Mouse (Mus musculus): ENCODE measurements at regions not wholly inside any gene's neighbourhood (a gene's known extent, or its start where the extent isn't known, plus 50 kb on each side); places are given as distances from the start of the nearest gene placed in this dataset.

- H3K9me3 ChIP-seq, result no peaks in the 10 kb centered on the region
- no peaks in the 10 kb centered on the region for H3K36me3 ChIP-seq (replicated peaks)
These were observed 56.1 kb upstream of the Ces5a start for GRCm38 (mm10) chr8:93591608-93592301.

DNA sequence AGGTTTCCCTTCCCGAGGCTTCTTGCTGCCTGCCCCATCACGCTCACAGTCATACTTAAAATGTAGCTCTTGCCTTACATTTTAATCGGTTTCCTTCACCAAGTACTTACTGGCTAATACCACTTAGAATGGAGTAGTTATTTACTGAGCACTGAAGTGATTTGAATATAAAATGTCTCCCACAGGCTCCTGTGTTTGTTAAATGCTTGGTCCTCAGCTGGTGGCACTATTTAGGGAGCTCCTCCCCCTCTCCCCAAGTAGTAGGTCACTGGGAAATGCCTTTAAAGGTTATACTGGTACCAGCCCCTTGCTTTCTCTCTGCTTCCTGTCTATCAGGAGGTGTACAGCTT is 56.6 kb upstream of the Ces5a start:
- H3K27me3 ChIP-seq (replicated peaks; ENCODE audit: low read depth, poor library complexity, severe bottlenecking), result no peaks in the 10 kb centered on the region

More at GRCm38 (mm10) chr8:93591608-93592301, 56.1 kb upstream of the Ces5a start:
- whole genome bisulfite sequencing, result 34% methylated on average over 9 of the region's 9 CpGs
- Histone ChIP-seq H3K27ac (replicated peaks) (peak overlapping the region; percentile 24; the same call in 1 of the 2 replicates), H3K27me3 (replicated peaks; ENCODE audit: low read depth, poor library complexity, severe bottlenecking) (no peaks in the 10 kb centered on the region), H3K4me1 (peaks cover 12% of the 10 kb centered on the region), H3K4me3 (no peak overlapping the region)
- DNase-seq (ENCODE audit: low spot score), result peak; percentile 85

GRCm38 (mm10) chr8:93598613-93599121 is 63.0 kb upstream of the Ces5a start:
- WGBS, result 62% methylated on average over 11 of the region's 11 CpGs
- Histone ChIP-seq H3K36me3 (replicated peaks) (no peaks in the 10 kb centered on the region), H3K27me3 (replicated peaks; ENCODE audit: low read depth, poor library complexity, severe bottlenecking) (no peaks in the 10 kb centered on the region), H3K4me1 (peaks cover 14% of the 10 kb centered on the region), H3K27ac (replicated peaks) (no peak overlapping the region), H3K9me3 (no peaks in the 10 kb centered on the region), H3K4me3 (no peak overlapping the region)
- no peak for DNase-seq (ENCODE audit: low spot score)

More for the DNA sequence above, 56.6 kb upstream of the Ces5a start:
- Histone ChIP-seq H3K27ac (replicated peaks) (peak overlapping the region; percentile 24; the same call in 1 of the 2 replicates), H3K4me3 (no peak overlapping the region), H3K9me3 (no peaks in the 10 kb centered on the region), H3K4me1 (peaks cover 12% of the 10 kb centered on the region), H3K36me3 (replicated peaks) (no peaks in the 10 kb centered on the region)
- WGBS, result 18% methylated on average over 3 of the region's 3 CpGs
- DNase-seq (ENCODE audit: low spot score), result no peak

GRCm38 (mm10) chr8:93599306-93599705 is 63.7 kb upstream of the Ces5a start:
- no peaks in the 10 kb centered on the region for H3K27me3 ChIP-seq (replicated peaks; ENCODE audit: low read depth, poor library complexity, severe bottlenecking)
- no peak for DNase-seq (ENCODE audit: low spot score)
- no peaks in the 10 kb centered on the region for H3K36me3 ChIP-seq (replicated peaks)
- H3K27ac ChIP-seq (replicated peaks), result no peak overlapping the region
- H3K4me3 ChIP-seq, result no peak overlapping the region
- WGBS, result 76% methylated on average over 9 of the region's 9 CpGs
- H3K9me3 ChIP-seq, result no peaks in the 10 kb centered on the region
- peaks cover 12% of the 10 kb centered on the region for H3K4me1 ChIP-seq

- Histone ChIP-seq H3K27ac (replicated peaks) (no peak overlapping the region), H3K4me3 (no peak overlapping the region), H3K27me3 (replicated peaks; ENCODE audit: low read depth, poor library complexity, severe bottlenecking) (no peaks in the 10 kb centered on the region), H3K36me3 (replicated peaks) (no peaks in the 10 kb centered on the region), H3K4me1 (peaks cover 12% of the 10 kb centered on the region), H3K9me3 (no peaks in the 10 kb centered on the region)
- WGBS, result 49% methylated on average over 8 of the region's 8 CpGs
- DNase-seq (ENCODE audit: low spot score), result peak; percentile 15
These were observed 64.1 kb upstream of the Ces5a start for GRCm38 (mm10) chr8:93599776-93600175.

- Histone ChIP-seq H3K4me1 (peaks cover 10% of the 10 kb centered on the region), H3K27ac (replicated peaks) (no peak overlapping the region), H3K36me3 (replicated peaks) (no peaks in the 10 kb centered on the region), H3K27me3 (replicated peaks; ENCODE audit: low read depth, poor library complexity, severe bottlenecking) (no peaks in the 10 kb centered on the region; the same call in 1 of the 2 replicates), H3K9me3 (no peaks in the 10 kb centered on the region), H3K4me3 (no peak overlapping the region)
- DNase-seq (ENCODE audit: low spot score), result peak; percentile 49
- 27% methylated on average over 18 of the region's 18 CpGs for WGBS
These were observed 91.3 kb upstream of the Ces5a start for GRCm38 (mm10) chr8:93626807-93627526.

DNA sequence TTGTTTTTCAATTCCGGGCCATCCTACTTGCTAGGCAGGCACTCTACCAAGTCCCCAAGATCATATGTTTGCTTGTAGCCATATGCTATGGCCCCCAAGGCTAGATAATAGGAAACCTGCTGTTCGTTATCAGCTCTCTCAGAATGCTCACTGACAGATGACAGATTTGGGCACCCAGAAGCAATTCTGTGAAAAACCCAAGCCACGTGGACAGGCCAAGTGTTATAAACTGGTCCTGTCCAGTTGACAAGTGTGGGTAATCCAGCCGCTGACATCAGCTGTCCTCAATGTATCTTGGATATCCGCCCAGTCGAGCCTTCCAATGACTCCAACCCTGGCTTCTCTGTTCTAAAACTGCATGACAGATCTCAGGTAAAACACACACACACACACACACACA is 92.0 kb upstream of the Ces5a start:
- Histone ChIP-seq H3K9me3 (no peaks in the 10 kb centered on the region), H3K27ac (replicated peaks) (no peak overlapping the region), H3K4me3 (no peak overlapping the region), H3K27me3 (replicated peaks; ENCODE audit: low read depth, poor library complexity, severe bottlenecking) (no peaks in the 10 kb centered on the region; the same call in 1 of the 2 replicates), H3K4me1 (peaks cover 10% of the 10 kb centered on the region), H3K36me3 (replicated peaks) (no peaks in the 10 kb centered on the region)
- 78% methylated on average over 6 of the region's 6 CpGs for WGBS
- DNase-seq (ENCODE audit: low spot score), result no peak

- DNase-seq (ENCODE audit: low spot score), result no peak
- H3K4me3 ChIP-seq, result no peak overlapping the region
- H3K36me3 ChIP-seq (replicated peaks), result no peaks in the 10 kb centered on the region
- H3K4me1 ChIP-seq, result no peaks in the 10 kb centered on the region
- H3K27me3 ChIP-seq (replicated peaks; ENCODE audit: low read depth, poor library complexity, severe bottlenecking), result no peaks in the 10 kb centered on the region
- WGBS, result 75% methylated on average over 8 of the region's 8 CpGs
- no peak overlapping the region for H3K27ac ChIP-seq (replicated peaks)
- H3K9me3 ChIP-seq, result no peaks in the 10 kb centered on the region
These were observed 97.3 kb upstream of the Ces5a start for GRCm38 (mm10) chr8:93632896-93633295.

DNA sequence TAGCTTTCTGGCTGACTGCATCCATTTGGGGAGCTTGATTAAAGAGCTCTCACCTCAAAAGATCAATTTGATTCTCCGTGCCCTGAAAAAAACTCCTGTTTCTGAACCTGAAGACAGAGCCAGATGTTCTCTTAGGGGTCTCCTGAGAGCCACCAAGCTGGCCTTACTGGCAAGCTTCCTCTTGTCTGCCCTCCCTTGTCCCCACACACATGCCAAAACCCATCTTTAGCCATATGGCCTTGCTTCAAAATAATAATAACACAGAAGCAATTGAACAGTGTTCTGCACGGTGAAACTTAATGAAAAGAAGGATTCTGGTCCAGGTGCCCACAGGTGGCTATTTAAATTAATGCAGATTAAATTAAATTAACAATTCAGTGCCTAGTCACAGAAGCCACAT is 107.1 kb upstream of the Ces5a start:
- 63% methylated on average over 2 of the region's 2 CpGs for WGBS

DNA sequence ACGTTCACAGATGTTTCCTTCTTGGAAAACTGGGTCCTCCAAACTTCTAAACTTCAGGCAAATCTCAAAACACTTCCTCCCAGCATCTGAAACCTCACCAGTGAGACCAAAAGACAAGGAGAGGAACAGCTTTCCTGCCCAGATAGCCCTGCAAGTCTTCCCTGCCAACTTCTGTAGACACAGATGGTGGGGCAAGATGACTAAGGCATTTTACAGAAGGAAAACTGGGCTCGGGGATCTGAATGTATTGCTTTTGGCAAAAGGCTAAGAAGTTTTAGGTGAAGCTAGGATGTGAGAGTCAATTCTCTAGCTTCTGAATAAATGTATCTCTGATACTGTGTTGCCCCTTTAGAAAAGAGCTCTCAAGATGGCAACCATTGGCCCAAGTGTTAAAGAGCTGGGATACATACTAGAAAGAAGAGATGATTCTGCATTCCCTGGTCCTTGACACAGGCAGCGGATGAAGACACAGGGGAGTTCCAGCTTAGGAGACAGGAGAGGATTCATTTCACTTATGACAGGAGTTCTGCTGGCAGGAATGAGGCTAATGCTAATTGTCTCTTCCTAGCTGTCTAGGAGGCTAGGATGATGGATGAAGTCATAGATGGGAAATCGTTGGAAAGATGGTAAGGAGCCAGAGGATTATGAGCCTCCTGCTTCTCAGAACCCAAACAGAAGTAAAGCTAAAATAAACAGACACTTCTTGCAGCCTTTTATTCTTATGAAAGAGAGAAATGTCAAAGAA is 108.0 kb upstream of the Ces5a start:
- H3K27ac ChIP-seq (replicated peaks), result no peak overlapping the region
- no peak for DNase-seq (ENCODE audit: low spot score)
- no peaks in the 10 kb centered on the region for H3K4me1 ChIP-seq
- no peaks in the 10 kb centered on the region for H3K9me3 ChIP-seq
- no peaks in the 10 kb centered on the region for H3K36me3 ChIP-seq (replicated peaks)
- no peak overlapping the region for H3K4me3 ChIP-seq
- H3K27me3 ChIP-seq (replicated peaks; ENCODE audit: low read depth, poor library complexity, severe bottlenecking), result no peaks in the 10 kb centered on the region
- WGBS, result 90% methylated on average over 4 of the region's 4 CpGs

More for the DNA sequence above, 107.1 kb upstream of the Ces5a start:
- no peaks in the 10 kb centered on the region for H3K27me3 ChIP-seq (replicated peaks; ENCODE audit: low read depth, poor library complexity, severe bottlenecking)
- no peaks in the 10 kb centered on the region for H3K9me3 ChIP-seq
- DNase-seq (ENCODE audit: low spot score), result no peak
- no peaks in the 10 kb centered on the region for H3K36me3 ChIP-seq (replicated peaks)
- no peak overlapping the region for H3K4me3 ChIP-seq
- H3K4me1 ChIP-seq, result no peaks in the 10 kb centered on the region
- H3K27ac ChIP-seq (replicated peaks), result no peak overlapping the region

- Histone ChIP-seq H3K36me3 (replicated peaks) (no peaks in the 10 kb centered on the region), H3K4me3 (no peak overlapping the region), H3K4me1 (no peaks in the 10 kb centered on the region), H3K9me3 (no peaks in the 10 kb centered on the region), H3K27ac (replicated peaks) (no peak overlapping the region), H3K27me3 (replicated peaks; ENCODE audit: low read depth, poor library complexity, severe bottlenecking) (no peaks in the 10 kb centered on the region)
- no peak for DNase-seq (ENCODE audit: low spot score)
- WGBS, result 90% methylated on average over 2 of the region's 2 CpGs
These were observed 117.8 kb upstream of the Ces5a start for GRCm38 (mm10) chr8:93653421-93653820.

DNA sequence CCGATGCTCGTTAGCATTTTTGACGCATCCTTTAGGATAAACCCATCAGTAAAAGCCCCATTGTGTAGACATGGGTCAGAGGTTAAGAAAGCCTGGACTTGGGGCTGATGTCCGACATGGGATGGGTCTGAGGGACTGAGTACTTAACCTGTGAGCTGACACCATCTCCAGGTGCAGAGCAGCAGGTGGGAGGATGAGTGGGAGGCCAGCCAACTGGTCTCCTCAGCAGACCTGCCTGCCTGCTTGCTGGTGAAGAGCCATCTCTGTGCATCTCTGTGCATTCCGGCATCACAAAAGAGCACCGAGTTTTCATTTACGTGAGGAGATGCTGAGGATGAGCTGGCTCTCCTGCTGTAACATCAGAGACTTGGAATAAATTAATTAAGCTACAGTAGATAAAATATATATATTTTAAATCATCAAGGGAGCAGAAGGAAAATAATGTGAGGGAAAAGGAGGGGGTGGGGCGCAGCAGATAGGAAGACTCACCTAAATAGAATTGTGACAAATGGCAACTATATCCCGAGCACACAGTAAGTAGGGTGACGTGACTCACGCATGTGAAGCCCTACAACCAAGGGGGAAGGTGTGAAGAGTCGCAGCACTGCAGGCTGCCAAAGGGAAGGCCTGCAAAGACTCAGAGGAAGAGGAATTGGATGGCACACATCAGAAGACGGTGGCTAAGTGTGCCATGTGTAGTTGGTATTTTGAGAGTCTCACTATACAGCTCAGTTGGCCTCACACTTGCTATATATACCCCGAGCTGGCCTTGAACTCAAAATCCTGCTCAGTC is 118.5 kb upstream of the Ces5a start:
- no peaks in the 10 kb centered on the region for H3K9me3 ChIP-seq
- H3K36me3 ChIP-seq (replicated peaks), result no peaks in the 10 kb centered on the region
- WGBS, result 70% methylated on average over 14 of the region's 14 CpGs
- no peaks in the 10 kb centered on the region for H3K27me3 ChIP-seq (replicated peaks; ENCODE audit: low read depth, poor library complexity, severe bottlenecking)
- H3K27ac ChIP-seq (replicated peaks), result no peak overlapping the region
- no peak for DNase-seq (ENCODE audit: low spot score)
- no peaks in the 10 kb centered on the region for H3K4me1 ChIP-seq
- H3K4me3 ChIP-seq, result no peak overlapping the region
